Mouse (Mus musculus) CH12.LX (cell line): ENCODE measurements around the gene Serpina12. TPM values are rescaled to one million over a fixed set of nuclear protein-coding genes. Genes with fewer than 3 reads are reported as not detected.

Experiments
- DNase-seq: peaks from one replicate; pipeline ENCODE4 v3.0.0-alpha.2; 2013; ENCODE audit errors: extremely low read depth
- H3K27ac ChIP-seq: 2 replicates; pipeline ENCODE4 v1.5.1; 2012; ENCODE audit warnings: low read depth, mild to moderate bottlenecking, control low read depth, moderate library complexity; ENCODE audit not compliant: insufficient read depth
- H3K27me3 ChIP-seq: replicated peaks from 2 replicates; pipeline ENCODE3; 2012; ENCODE audit warnings: inconsistent platforms
- H3K36me3 ChIP-seq, 2 experiments: replicated peaks in 1 of 2; 2 replicates each; pipeline versions ENCODE3 to v1.6.1; 2012; ENCODE audit warnings: inconsistent platforms in 1 of 2, low read length in 1 of 2, mild to moderate bottlenecking in 1 of 2, mixed read lengths in 1 of 2, moderate library complexity in 1 of 2; ENCODE audit not compliant: control insufficient read depth in 1 of 2, insufficient read depth in 1 of 2
- H3K4me1 ChIP-seq, 2 experiments: 2 replicates each; pipeline ENCODE4 v1.6.1; 2012; ENCODE audit warnings: inconsistent platforms in 1 of 2, moderate library complexity in 1 of 2; ENCODE audit not compliant: insufficient read depth in 2 of 2, control insufficient read depth in 1 of 2
- H3K4me2 ChIP-seq: 2 replicates; pipeline ENCODE4 v1.6.1; 2012; ENCODE audit warnings: low read depth, mild to moderate bottlenecking, control low read depth; ENCODE audit not compliant: poor library complexity, insufficient read depth, severe bottlenecking
- H3K4me3 ChIP-seq, 3 experiments: fragments of 150-350 bp in 1 of 3; sonication (generic) in 1 of 3; replicated peaks in 1 of 3; 2 replicates each; pipeline versions ENCODE3 to v1.5.1; 2011 to 2012; ENCODE audit warnings: low read depth in 2 of 3, low read length in 2 of 3, mild to moderate bottlenecking in 2 of 3, moderate library complexity in 2 of 3, control low read depth in 1 of 3, improper control_type of control experiment in 1 of 3, inconsistent platforms in 1 of 3, mixed read lengths in 1 of 3; ENCODE audit not compliant: poor library complexity in 1 of 3
- H3K79me2 ChIP-seq: replicated peaks from 2 replicates; pipeline ENCODE4 v1.6.1; 2012; ENCODE audit warnings: mild to moderate bottlenecking, moderate library complexity; ENCODE audit not compliant: control insufficient read depth, poor library complexity, insufficient read depth, severe bottlenecking; ENCODE audit errors: extremely low read depth
- H3K9ac ChIP-seq: 2 replicates; pipeline ENCODE4 v1.6.1; 2012; ENCODE audit warnings: low read depth, mild to moderate bottlenecking, control low read depth, moderate library complexity; ENCODE audit not compliant: insufficient read depth
- H3K9me3 ChIP-seq: replicated peaks from 2 replicates; pipeline ENCODE3; 2012; ENCODE audit warnings: low read length, inconsistent platforms, mixed read lengths
- CHD1 ChIP-seq: IDR thresholded peaks from 2 replicates; pipeline ENCODE4 v1.6.1; 2012; ENCODE audit warnings: low read depth, low read length, improper control_type of control experiment, inconsistent platforms
- CTCF ChIP-seq, 2 experiments: IDR thresholded peaks in 1 of 2; conservative IDR thresholded peaks in 1 of 2; 2 replicates each; pipeline ENCODE4 v1.5.1; 2011 to 2012; ENCODE audit warnings: low read depth in 2 of 2, low read length in 2 of 2, improper control_type of control experiment in 1 of 2, inconsistent platforms in 1 of 2, mild to moderate bottlenecking in 1 of 2, moderate library complexity in 1 of 2
- EP300 ChIP-seq: IDR thresholded peaks from 2 replicates; pipeline ENCODE4 v1.6.1; 2011; ENCODE audit warnings: low read length, improper control_type of control experiment
- GABPA ChIP-seq: IDR thresholded peaks from 2 replicates; pipeline ENCODE4 v1.6.1; 2012; ENCODE audit warnings: low read depth, low read length, improper control_type of control experiment, inconsistent platforms; ENCODE audit not compliant: insufficient replicate concordance
- HCFC1 ChIP-seq: IDR thresholded peaks from 2 replicates; pipeline ENCODE4 v1.6.1; 2012; ENCODE audit warnings: low read depth, mild to moderate bottlenecking, inconsistent platforms, low read length, improper control_type of control experiment
- JUN ChIP-seq: IDR thresholded peaks from 2 replicates; pipeline ENCODE4 v1.6.1; 2011; ENCODE audit warnings: low read depth, mild to moderate bottlenecking, low read length, improper control_type of control experiment, moderate library complexity; ENCODE audit not compliant: insufficient read depth
- KAT2A ChIP-seq: IDR thresholded peaks from 2 replicates; pipeline ENCODE4 v1.6.1; 2012; ENCODE audit warnings: low read length, improper control_type of control experiment, inconsistent platforms; ENCODE audit not compliant: insufficient replicate concordance
- MAFK ChIP-seq: IDR thresholded peaks from 2 replicates; pipeline ENCODE4 v1.6.1; 2011; ENCODE audit warnings: low read length, improper control_type of control experiment; ENCODE audit not compliant: insufficient replicate concordance
- MAX ChIP-seq: IDR thresholded peaks from 2 replicates; pipeline ENCODE4 v1.6.1; 2011; ENCODE audit warnings: low read length, improper control_type of control experiment
- MYC ChIP-seq: IDR thresholded peaks from 2 replicates; pipeline ENCODE4 v1.6.1; 2011; ENCODE audit warnings: low read depth, mild to moderate bottlenecking, improper control_type of control experiment, low read length
- NRF1 ChIP-seq: IDR thresholded peaks from 2 replicates; pipeline ENCODE4 v1.6.1; 2014; ENCODE audit warnings: low read depth, mild to moderate bottlenecking, inconsistent platforms, low read length, improper control_type of control experiment, moderate library complexity
- PAX5 ChIP-seq: IDR thresholded peaks from 2 replicates; pipeline ENCODE4 v1.6.1; 2012; ENCODE audit warnings: low read length, inconsistent platforms, mixed read lengths
- POLR2A ChIP-seq: IDR thresholded peaks from 2 replicates; pipeline ENCODE4 v1.6.1; 2011; ENCODE audit warnings: low read depth, mild to moderate bottlenecking, improper control_type of control experiment, low read length
- POLR2AphosphoS2 ChIP-seq: IDR thresholded peaks from 2 replicates; pipeline ENCODE4 v1.6.1; 2011; ENCODE audit warnings: low read depth, low read length, improper control_type of control experiment
- RCOR1 ChIP-seq: conservative IDR thresholded peaks from 2 replicates; pipeline ENCODE4 v1.6.1; 2012; ENCODE audit warnings: low read depth, mild to moderate bottlenecking, inconsistent platforms, low read length, improper control_type of control experiment
- SMC3 ChIP-seq: IDR thresholded peaks from 2 replicates; pipeline ENCODE4 v1.6.1; 2011; ENCODE audit warnings: low read depth, low read length, improper control_type of control experiment
- USF1 ChIP-seq: IDR thresholded peaks from 2 replicates; pipeline ENCODE4 v1.6.1; 2014; ENCODE audit warnings: low read depth, mild to moderate bottlenecking, inconsistent platforms, low read length, improper control_type of control experiment
- USF2 ChIP-seq: conservative IDR thresholded peaks from 2 replicates; pipeline ENCODE4 v1.6.1; 2011; ENCODE audit warnings: low read depth, low read length, improper control_type of control experiment
- ZKSCAN1 ChIP-seq: IDR thresholded peaks from 2 replicates; pipeline ENCODE4 v1.6.1; 2012; ENCODE audit warnings: low read depth, inconsistent platforms, low read length, improper control_type of control experiment, borderline replicate concordance
- dilution Hi-C: fragments of 300-500 bp; cut with MboI; formaldehyde crosslinking; loops from 2 replicates; pipeline ENCODE4 v1.14.3; 2020; ENCODE audit warnings: low sequenced_read_pairs; ENCODE audit not compliant: extremely low pct_unique_long_range_greater_than_20kb, extremely low pct_ligation_motif_present
- in situ Hi-C: fragments of 300-500 bp; cut with MboI; formaldehyde crosslinking; loops from 3 replicates; pipeline ENCODE4 v1.14.3; 2019; ENCODE audit warnings: low sequenced_read_pairs, low pct_ligation_motif_present, low pct_unique_long_range_greater_than_20kb, mixed read lengths
- polyA plus RNA-seq: library from polyadenylated mRNA; unstranded; fragments of >175 nt; gene quantifications from 2 replicates; pipeline ENCODE4 v1.2.1, GENCODE M21; 2012; ENCODE audit warnings: low read depth; ENCODE audit not compliant: insufficient read length
- total RNA-seq, 2 experiments: library from RNA; depleted of rRNA; stranded (reverse); fragments of 300-350 nt in 1 of 2; fragments of >200 nt in 1 of 2; gene quantifications; 2 replicates each; pipeline ENCODE4 v1.2.3; 2012 to 2014

The Serpina12 gene
- total and polyA plus RNA-seq, 3 experiments, result 0.09 TPM; not detected in 2

- no peaks in the 10 kb centered on the region for H3K36me3 ChIP-seq
- H3K27ac ChIP-seq, result no peak overlapping the region
- no peaks in the 10 kb centered on the region for H3K79me2 ChIP-seq
- no peak overlapping the region for H3K9ac ChIP-seq
- no peak for TF ChIP-seq POLR2A
- TF ChIP-seq CTCF (conservative IDR thresholded peaks at IDR 0.05 in 1 of 2, IDR thresholded peaks at IDR 0.05 in 1 of 2; ENCODE audit: low read depth in 2 of 2, low read length in 2 of 2), result no peak
- TF ChIP-seq USF2, result no peak
- TF ChIP-seq, all 38 proteins: peak for 0
- H3K27me3 ChIP-seq, result no peaks in the 10 kb centered on the region
- H3K4me2 ChIP-seq, result no peak overlapping the region
- no peak for DNase-seq
- H3K4me1 ChIP-seq, result peaks cover 0 to 18% of the 10 kb centered on the region in 2 experiments; a peak in 2 of 4 replicates
- in situ Hi-C loops (no loop called here), dilution Hi-C loops (no loop called here)
- H3K9me3 ChIP-seq, result no peaks in the 10 kb centered on the region
- no peak overlapping the region for H3K4me3 ChIP-seq
Measured at GRCm38 (mm10) chr12:104038181-104038580, 6.1 kb downstream of the Serpina12 start.

- Histone ChIP-seq H3K9me3 (no peaks in the 10 kb centered on the region), H3K4me2 (no peak overlapping the region), H3K27me3 (no peaks in the 10 kb centered on the region), H3K79me2 (no peaks in the 10 kb centered on the region), H3K9ac (no peak overlapping the region), H3K36me3 (no peaks in the 10 kb centered on the region), H3K27ac (no peak overlapping the region), H3K4me3 (no peak overlapping the region), H3K4me1 (peaks cover 2 to 34% of the 10 kb centered on the region in 2 experiments; a peak in 3 of 4 replicates)
- in situ Hi-C loops (loop anchor here (5.0 kb wide), 1 partner anchor 36 kb away; no protein-coding TSS in a partner anchor), dilution Hi-C loops (no loop called here)
- DNase-seq, result no peak
- TF ChIP-seq JUN (no peak), MAX (no peak), SMC3 (no peak), CTCF (conservative IDR thresholded peaks at IDR 0.05 in 1 of 2, IDR thresholded peaks at IDR 0.05 in 1 of 2; ENCODE audit: low read depth in 2 of 2, low read length in 2 of 2) (no peak), PAX5 (no peak), HCFC1 (no peak), KAT2A (no peak), GABPA (no peak), ZKSCAN1 (no peak), NRF1 (no peak), MAFK (no peak), EP300 (no peak), MYC (no peak), USF1 (no peak), CHD1 (no peak), USF2 (no peak), POLR2AphosphoS2 (no peak), RCOR1 (no peak)
Measured at GRCm38 (mm10) chr12:104033752-104034151, 10.5 kb downstream of the Serpina12 start.
